Mouse (Mus musculus) inflammation-experienced regulatory T-cells, adult 6 months (primary cell): ENCODE measurements around the gene Mettl5. TPM values are rescaled to one million over a fixed set of nuclear protein-coding genes. Genes with fewer than 3 reads are reported as not detected.
"Not testable (repeated sequence)": the region's sequence is repeated elsewhere in the genome, so short reads cannot be mapped to it uniquely, and the experiment has no call there.

Source experiments
- ATAC-seq: one replicate; pipeline ENCODE4 v1.8.0; 2017
- polyA plus RNA-seq, 3 experiments: library from polyadenylated mRNA; unstranded; fragments of 100-300 nt; shearing (Covaris generic); gene quantifications; one replicate each; pipeline ENCODE4 v1.2.1; 2017

Gene Mettl5
- polyA plus RNA-seq = 10 to 100 TPM; 63.9 to 71.4 (median 69.6) TPM

- ATAC-seq = peak; percentile 97
Measured at GRCm38 (mm10) chr2:69885451-69886305, at the start of gene Mettl5. Gene Mettl5, minus strand, starts transcription at chr2:69885615.

- no peak for ATAC-seq
Measured at GRCm38 (mm10) chr2:69924943-69925342, 39.5 kb upstream of the Mettl5 start.

GRCm38 (mm10) chr2:69917301-69917700, 31.9 kb upstream of the Mettl5 start:
- ATAC-seq = no peak

GRCm38 (mm10) chr2:69912801-69913200, 27.4 kb upstream of the Mettl5 start:
- no peak for ATAC-seq

- not testable (repeated sequence) for ATAC-seq
Measured at GRCm38 (mm10) chr2:69907394-69907793, 22.0 kb upstream of the Mettl5 start.

- no peak for ATAC-seq
Measured at GRCm38 (mm10) chr2:69903541-69903940, 18.1 kb upstream of the Mettl5 start.

- ATAC-seq = peak; percentile 60
Measured at GRCm38 (mm10) chr2:69897618-69898575, 12.5 kb upstream of the Mettl5 start.

- ATAC-seq = peak; percentile 95
Measured at GRCm38 (mm10) chr2:69897039-69897617, 11.7 kb upstream of the Mettl5 start, which contains the start of gene Ubr3. Gene Ubr3, plus strand, starts transcription at chr2:69897246.

GRCm38 (mm10) chr2:69896224-69896581, 10.8 kb upstream of the Mettl5 start:
- ATAC-seq = no peak

GRCm38 (mm10) chr2:69895502-69896223, 10.2 kb upstream of the Mettl5 start:
- ATAC-seq = no peak

GRCm38 (mm10) chr2:69893891-69894290, 8.5 kb upstream of the Mettl5 start:
- ATAC-seq = no peak

GRCm38 (mm10) chr2:69893145-69893544, 7.7 kb upstream of the Mettl5 start:
- ATAC-seq = no peak

GRCm38 (mm10) chr2:69890843-69891242, 5.4 kb upstream of the Mettl5 start:
- ATAC-seq = no peak

GRCm38 (mm10) chr2:69888957-69889356, 3.5 kb upstream of the Mettl5 start:
- no peak for ATAC-seq

- peak; percentile 0 for ATAC-seq
Measured at GRCm38 (mm10) chr2:69885050-69885449, 365 bp downstream of the Mettl5 start.

- ATAC-seq = no peak
Measured at GRCm38 (mm10) chr2:69884581-69884980, 834 bp downstream of the Mettl5 start.

- no peak for ATAC-seq
Measured at GRCm38 (mm10) chr2:69883990-69884391, 1.4 kb downstream of the Mettl5 start.

GRCm38 (mm10) chr2:69862117-69862657, 23.2 kb downstream of the Mettl5 start:
- peak; percentile 19 for ATAC-seq

GRCm38 (mm10) chr2:69861485-69862091, 23.8 kb downstream of the Mettl5 start, which contains the start of gene Ssb:
Gene Ssb, plus strand, starts transcription at chr2:69861562.
- ATAC-seq = peak; percentile 82

- peak; percentile 57 for ATAC-seq
Measured at GRCm38 (mm10) chr2:69860972-69861452, 24.4 kb downstream of the Mettl5 start.

GRCm38 (mm10) chr2:69857882-69858281, 27.5 kb downstream of the Mettl5 start:
- no peak for ATAC-seq
